Mouse (Mus musculus): ENCODE measurements around the gene Gdf15. TPM values are rescaled to one million over a fixed set of nuclear protein-coding genes. Genes with fewer than 3 reads are reported as not detected.

Gdf15 gene
- polyA plus RNA-seq, 1 experiment from 2014 or later = 4.3 TPM

DNA sequence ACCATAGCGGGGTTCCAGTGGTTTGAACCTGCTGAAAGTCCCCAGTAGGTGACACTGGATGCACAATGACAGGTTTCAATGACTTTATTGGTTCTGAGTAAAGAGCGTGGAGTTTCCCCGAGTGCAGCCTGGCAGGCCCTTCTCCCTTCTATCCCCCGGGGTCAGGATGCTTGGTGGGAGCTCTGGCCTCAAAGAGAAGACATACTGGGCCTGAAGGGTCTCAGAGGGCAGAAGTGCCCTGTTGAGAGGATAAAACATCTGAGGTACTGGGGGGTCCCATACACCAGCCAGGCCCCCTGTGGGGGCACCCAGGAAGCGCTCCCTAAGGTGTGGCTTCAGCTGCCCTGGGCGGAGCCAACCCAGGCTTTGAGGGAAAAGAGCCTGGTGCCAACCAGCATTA is 14.1 kb upstream of the Gdf15 start:
- Histone ChIP-seq H3K4me3 (replicated peaks) (no peak overlapping the region), H3K36me3 (replicated peaks) (peaks cover 22% of the 10 kb centered on the region), H3K9ac (no peak overlapping the region), H3K9me3 (replicated peaks) (no peaks in the 10 kb centered on the region), H3K4me1 (replicated peaks) (peaks cover 45% of the 10 kb centered on the region), H3K27me3 (no peaks in the 10 kb centered on the region), H3K27ac (replicated peaks) (0 out of 2 replicates have a peak overlapping the region, but pooled peaks have one; percentile 64), H3K4me2 (no peak overlapping the region)
- WGBS (ENCODE audit: insufficient replicate concordance) = 74% methylated on average over 6 of the region's 6 CpGs
- ATAC-seq (ENCODE audit: insufficient read depth) = no peak

DNA sequence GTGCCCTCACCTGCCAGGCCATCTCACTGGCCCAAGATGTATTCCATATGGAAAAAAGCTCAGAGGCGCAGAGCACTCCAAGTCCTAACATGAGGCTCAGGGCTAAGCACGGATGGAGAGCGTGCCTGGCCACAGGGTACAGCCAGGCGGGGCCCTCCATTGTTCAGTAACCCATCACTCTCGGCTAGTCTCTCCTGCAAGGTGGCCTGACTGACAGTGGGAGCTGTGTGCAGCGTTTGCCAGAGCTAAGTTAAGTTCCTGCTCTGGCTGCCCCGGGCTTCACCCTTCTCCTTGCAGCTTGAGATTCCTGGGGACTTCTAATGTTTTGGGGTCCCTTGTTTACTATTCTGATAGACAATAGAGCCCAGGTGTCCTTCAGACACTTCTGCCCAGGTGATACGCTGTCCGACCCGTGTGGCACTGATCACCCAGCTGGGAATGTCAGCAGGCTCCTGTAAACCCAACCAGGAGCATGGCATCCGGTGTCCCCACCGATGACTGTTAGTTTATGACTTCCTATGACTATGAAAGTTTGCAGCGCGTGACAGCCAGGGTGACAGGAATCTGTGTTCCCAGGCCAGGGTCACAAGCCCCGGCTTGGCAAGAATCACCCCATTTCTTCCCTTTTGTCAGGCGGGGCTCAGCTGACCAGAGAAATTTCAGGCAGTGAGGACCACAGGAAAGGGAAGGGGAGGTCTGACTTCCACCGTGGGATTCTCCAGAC is 13.4 kb upstream of the Gdf15 start:
- no peak overlapping the region for H3K9ac ChIP-seq
- H3K4me1 ChIP-seq (replicated peaks) = peaks cover 45% of the 10 kb centered on the region
- no peaks in the 10 kb centered on the region for H3K27me3 ChIP-seq
- H3K36me3 ChIP-seq (replicated peaks) = peaks cover 15% of the 10 kb centered on the region
- H3K4me2 ChIP-seq = no peak overlapping the region
- H3K9me3 ChIP-seq (replicated peaks) = no peaks in the 10 kb centered on the region
- no peak overlapping the region for H3K4me3 ChIP-seq (replicated peaks)
- H3K27ac ChIP-seq (replicated peaks) = no peak overlapping the region
- no peak for ATAC-seq (ENCODE audit: insufficient read depth)
- 49% methylated on average over 17 of the region's 17 CpGs for WGBS (ENCODE audit: insufficient replicate concordance)

DNA sequence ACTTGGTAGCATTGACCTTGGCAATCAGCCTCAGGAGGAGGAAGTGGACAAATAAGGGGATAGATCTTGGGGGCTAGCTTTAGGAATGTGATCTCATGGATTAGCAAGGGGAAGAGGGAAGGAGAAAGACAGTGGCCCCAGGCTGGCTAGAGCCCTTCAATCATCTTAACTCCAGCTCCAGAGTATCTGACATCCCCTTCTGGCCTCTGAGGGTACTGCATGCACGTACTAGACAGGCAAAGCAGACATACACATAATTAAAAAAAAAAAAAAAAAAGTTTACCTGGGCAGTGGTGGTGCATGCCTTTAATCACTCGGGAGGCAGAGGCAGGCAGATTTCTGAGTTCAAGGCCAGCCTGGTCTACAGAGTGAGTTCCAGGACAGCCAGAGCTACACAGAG is 11.8 kb upstream of the Gdf15 start:
- no peak overlapping the region for H3K27ac ChIP-seq (replicated peaks)
- ATAC-seq (ENCODE audit: insufficient read depth) = no peak

DNA sequence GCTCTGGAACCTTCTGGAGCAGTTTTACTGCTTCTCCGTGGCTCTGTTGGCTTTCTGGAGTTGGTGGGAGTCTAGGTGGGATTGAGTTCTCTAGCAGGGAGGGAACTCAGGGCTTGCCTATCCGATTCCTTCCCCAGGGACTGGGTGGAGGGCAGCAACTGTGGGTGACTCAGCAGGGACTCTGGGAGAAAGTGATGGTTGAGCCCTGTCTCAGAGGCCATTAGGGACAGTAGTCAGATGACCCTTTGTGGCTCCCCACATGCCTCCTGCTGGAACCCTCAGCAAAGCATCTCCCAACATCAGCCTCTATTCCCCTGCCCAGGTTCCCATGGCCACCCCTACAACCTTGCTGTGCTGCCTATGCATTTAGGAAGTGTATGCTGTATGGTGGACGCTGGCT is 10.8 kb upstream of the Gdf15 start:
- Histone ChIP-seq H3K9me3 (replicated peaks) (no peaks in the 10 kb centered on the region), H3K27ac (replicated peaks) (no peak overlapping the region), H3K36me3 (replicated peaks) (no peaks in the 10 kb centered on the region), H3K4me2 (no peak overlapping the region), H3K4me3 (replicated peaks) (no peak overlapping the region), H3K4me1 (replicated peaks) (peaks cover 26% of the 10 kb centered on the region), H3K27me3 (no peaks in the 10 kb centered on the region), H3K9ac (no peak overlapping the region)
- WGBS (ENCODE audit: insufficient replicate concordance) = 57% methylated on average over 3 of the region's 3 CpGs
- no peak for ATAC-seq (ENCODE audit: insufficient read depth)

More for the DNA sequence above, 11.8 kb upstream of the Gdf15 start:
- H3K9ac ChIP-seq = no peak overlapping the region
- H3K4me3 ChIP-seq (replicated peaks) = no peak overlapping the region
- H3K36me3 ChIP-seq (replicated peaks) = no peaks in the 10 kb centered on the region
- 71% methylated on average over 2 of the region's 2 CpGs for WGBS (ENCODE audit: insufficient replicate concordance)
- no peaks in the 10 kb centered on the region for H3K27me3 ChIP-seq
- no peak overlapping the region for H3K4me2 ChIP-seq
- H3K9me3 ChIP-seq (replicated peaks) = no peaks in the 10 kb centered on the region
- H3K4me1 ChIP-seq (replicated peaks) = peaks cover 32% of the 10 kb centered on the region

DNA sequence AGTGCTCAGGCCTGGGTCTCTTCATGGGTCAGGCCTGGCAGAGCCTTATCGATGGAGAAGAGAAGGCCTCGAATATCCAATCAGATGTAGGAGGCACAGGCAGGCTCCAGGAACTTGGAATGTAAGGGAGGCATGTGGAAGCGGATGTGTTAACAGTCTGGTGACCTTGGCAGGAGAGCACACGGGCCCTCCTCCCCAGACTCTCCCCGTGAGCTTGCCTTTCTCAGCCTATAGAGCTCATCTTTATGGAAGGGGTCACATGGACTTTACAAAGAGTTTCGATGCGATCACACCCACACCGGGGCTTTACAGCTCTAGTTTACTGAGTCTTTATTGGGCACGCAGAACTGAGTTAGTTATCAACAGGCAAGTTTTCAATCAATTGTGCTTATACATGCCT is 6.5 kb upstream of the Gdf15 start:
- WGBS (ENCODE audit: insufficient replicate concordance) = 65% methylated on average over 9 of the region's 9 CpGs
- H3K4me2 ChIP-seq = no peak overlapping the region
- H3K4me3 ChIP-seq (replicated peaks) = no peak overlapping the region
- peaks cover 44% of the 10 kb centered on the region for H3K4me1 ChIP-seq (replicated peaks)
- no peak for ATAC-seq (ENCODE audit: insufficient read depth)
- H3K9me3 ChIP-seq (replicated peaks) = no peaks in the 10 kb centered on the region
- H3K9ac ChIP-seq = no peak overlapping the region
- no peak overlapping the region for H3K27ac ChIP-seq (replicated peaks)
- no peaks in the 10 kb centered on the region for H3K36me3 ChIP-seq (replicated peaks)
- H3K27me3 ChIP-seq = no peaks in the 10 kb centered on the region

DNA sequence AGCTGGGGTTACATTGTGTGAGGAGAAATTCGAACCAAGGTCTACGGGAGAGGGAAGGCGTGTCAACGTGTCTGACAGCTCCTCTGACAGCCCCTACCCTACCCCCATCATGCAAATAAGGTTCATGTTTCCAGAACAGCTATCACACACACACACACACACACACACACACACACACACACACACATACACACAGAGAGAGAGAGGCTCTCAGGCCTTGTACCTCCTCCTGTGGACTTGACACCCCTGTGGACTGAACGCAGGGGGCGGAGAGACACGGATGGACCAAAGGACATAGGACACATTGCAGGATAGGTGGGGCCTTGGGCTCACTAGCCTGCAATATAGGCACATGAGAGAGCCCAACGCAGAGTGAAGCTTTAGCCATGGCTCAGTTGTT is 4.6 kb upstream of the Gdf15 start:
- peak; percentile 65 for ATAC-seq (ENCODE audit: insufficient read depth)
- WGBS (ENCODE audit: insufficient replicate concordance) = 49% methylated on average over 8 of the region's 8 CpGs
- Histone ChIP-seq H3K27me3 (peaks cover 5% of the 10 kb centered on the region; the same call in 1 of the 2 replicates), H3K4me2 (no peak overlapping the region), H3K9me3 (replicated peaks) (no peaks in the 10 kb centered on the region), H3K9ac (no peak overlapping the region), H3K27ac (replicated peaks) (peak overlapping the region; percentile 70), H3K4me3 (replicated peaks) (no peak overlapping the region), H3K4me1 (replicated peaks) (peaks cover 53% of the 10 kb centered on the region), H3K36me3 (replicated peaks) (no peaks in the 10 kb centered on the region)

DNA sequence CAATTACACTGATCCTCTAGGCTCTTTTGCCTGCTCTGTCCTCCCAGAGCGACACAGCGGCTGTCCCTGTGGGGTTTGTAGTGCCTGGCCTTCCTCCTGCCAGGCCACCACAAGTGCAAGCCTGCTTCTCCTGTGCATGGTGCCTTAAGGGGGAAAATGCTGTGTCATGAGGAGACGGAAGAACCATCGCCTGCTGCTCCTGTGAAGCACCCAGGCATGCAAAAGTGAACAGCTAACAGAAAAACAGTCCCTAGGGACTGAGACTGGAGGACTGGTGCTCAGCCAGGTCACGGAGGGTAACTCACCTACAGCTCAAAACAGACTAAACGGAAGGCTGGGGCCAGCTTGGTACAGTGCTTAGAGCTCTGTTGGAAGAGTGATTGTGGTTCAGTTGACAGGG is 3.3 kb upstream of the Gdf15 start:
- H3K4me1 ChIP-seq (replicated peaks) = peaks cover 65% of the 10 kb centered on the region
- no peak overlapping the region for H3K4me3 ChIP-seq (replicated peaks)
- peak overlapping the region; percentile 20; the same call in 1 of the 2 replicates for H3K9ac ChIP-seq
- H3K9me3 ChIP-seq (replicated peaks) = no peaks in the 10 kb centered on the region
- no peaks in the 10 kb centered on the region for H3K36me3 ChIP-seq (replicated peaks)
- peaks cover 18% of the 10 kb centered on the region for H3K27me3 ChIP-seq
- WGBS (ENCODE audit: insufficient replicate concordance) = 24% methylated on average over 6 of the region's 6 CpGs
- peak overlapping the region; percentile 81 for H3K27ac ChIP-seq (replicated peaks)
- H3K4me2 ChIP-seq = no peak overlapping the region
- no peak for ATAC-seq (ENCODE audit: insufficient read depth)

DNA sequence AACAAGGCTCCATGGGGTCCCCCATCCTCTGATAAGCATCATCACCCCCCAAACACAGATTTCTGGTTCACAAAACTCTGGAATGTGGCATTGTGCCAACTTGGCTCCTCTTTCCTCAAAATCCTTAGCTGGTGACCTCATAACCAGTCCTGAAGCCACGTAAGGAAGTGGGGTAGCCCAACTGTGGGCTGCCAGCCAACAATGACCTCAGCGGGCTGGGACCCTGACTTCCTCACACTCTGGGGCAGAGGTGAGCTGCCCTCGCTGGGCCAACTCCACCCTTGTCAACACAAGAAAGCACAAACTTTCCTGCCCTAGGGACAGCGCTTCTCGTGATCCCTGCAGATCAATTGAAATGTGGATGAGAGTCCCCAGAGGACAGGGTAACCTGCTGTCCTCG is 1.8 kb upstream of the Gdf15 start:
- Histone ChIP-seq H3K9ac (no peak overlapping the region), H3K9me3 (replicated peaks) (no peaks in the 10 kb centered on the region), H3K27ac (replicated peaks) (peak overlapping the region; percentile 81), H3K4me3 (replicated peaks) (no peak overlapping the region), H3K4me1 (replicated peaks) (peaks cover 79% of the 10 kb centered on the region), H3K36me3 (replicated peaks) (no peaks in the 10 kb centered on the region), H3K27me3 (peaks cover 18% of the 10 kb centered on the region), H3K4me2 (no peak overlapping the region)
- 39% methylated on average over 6 of the region's 6 CpGs for WGBS (ENCODE audit: insufficient replicate concordance)
- ATAC-seq (ENCODE audit: insufficient read depth) = peak; percentile 4; the same call in 1 of the 2 replicates

DNA sequence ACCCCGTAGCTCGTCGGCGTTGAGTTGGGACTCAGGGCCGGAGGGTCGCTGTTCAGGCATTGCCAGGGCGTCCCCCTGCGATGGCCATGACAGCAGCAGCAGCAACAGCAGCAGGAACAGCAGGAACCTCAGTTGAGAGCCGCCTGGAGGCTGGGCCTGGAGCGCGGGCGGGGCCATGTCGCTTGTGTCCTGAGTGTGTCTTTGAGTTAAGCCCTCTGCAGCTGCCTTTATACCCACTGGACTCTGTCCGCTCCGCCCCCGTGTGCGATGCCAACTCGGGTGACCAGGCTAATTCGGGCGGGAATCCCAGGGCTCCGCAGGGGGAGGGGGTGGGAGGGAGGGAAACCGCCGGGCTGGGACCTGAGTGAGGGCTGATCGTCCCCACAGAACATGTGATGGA is 820 bp downstream of the Gdf15 start:
- Histone ChIP-seq H3K4me3 (replicated peaks) (peak overlapping the region; percentile 73), H3K9ac (peak overlapping the region; percentile 33; the same call in 1 of the 2 replicates), H3K9me3 (replicated peaks) (no peaks in the 10 kb centered on the region), H3K4me2 (peak overlapping the region; percentile 94), H3K4me1 (replicated peaks) (peaks cover 64% of the 10 kb centered on the region), H3K36me3 (replicated peaks) (no peaks in the 10 kb centered on the region), H3K27ac (replicated peaks) (peak overlapping the region; percentile 81), H3K27me3 (peaks cover 18% of the 10 kb centered on the region)
- 10% methylated on average over 24 of the region's 24 CpGs for WGBS (ENCODE audit: insufficient replicate concordance)
- ATAC-seq (ENCODE audit: insufficient read depth) = peak; percentile 4; the same call in 1 of the 2 replicates

DNA sequence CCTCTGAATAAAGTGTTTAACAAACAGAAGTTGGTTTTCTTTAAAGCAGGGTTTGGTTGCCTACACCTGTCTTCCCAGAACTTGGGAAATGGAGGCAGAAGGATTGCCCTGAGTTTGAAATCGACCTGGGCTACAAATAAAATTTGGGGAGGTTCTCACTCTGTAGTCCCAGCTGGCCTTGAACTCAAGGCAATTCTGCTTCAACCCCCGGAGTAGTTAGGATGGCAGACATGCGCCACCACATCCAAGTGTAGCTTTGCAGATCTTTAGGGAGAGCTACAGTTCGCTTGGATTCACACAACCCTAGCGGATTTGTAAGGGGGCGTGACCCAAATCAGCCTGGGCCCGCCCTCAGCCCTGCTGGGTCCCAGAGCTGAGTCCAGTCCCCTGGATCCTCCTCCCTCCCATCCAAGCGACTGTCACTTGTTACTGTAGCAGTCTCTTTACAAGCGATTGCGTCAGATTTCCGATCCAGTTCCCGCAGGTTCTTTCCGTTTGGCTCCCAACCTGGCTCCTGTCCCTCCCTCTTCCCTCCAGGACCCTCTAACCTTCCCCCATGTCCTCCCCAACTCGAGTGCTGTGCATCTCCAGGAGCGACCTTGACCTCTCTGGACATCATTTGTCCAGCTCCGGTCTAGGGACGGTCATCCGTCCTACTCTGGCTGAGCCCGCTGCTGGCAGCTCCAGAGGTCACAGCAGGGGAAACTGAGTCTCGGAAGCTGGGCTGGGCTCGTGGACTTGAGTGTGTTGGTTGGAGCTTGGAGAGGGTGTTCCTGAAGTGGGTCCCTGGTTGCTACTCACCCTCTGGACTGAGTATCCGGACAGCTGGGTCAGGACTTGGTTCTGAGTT is 1.5 kb downstream of the Gdf15 start:
- Histone ChIP-seq H3K4me1 (replicated peaks) (peaks cover 58% of the 10 kb centered on the region), H3K36me3 (replicated peaks) (no peaks in the 10 kb centered on the region), H3K27ac (replicated peaks) (peak overlapping the region; percentile 81), H3K4me3 (replicated peaks) (peak overlapping the region; percentile 73), H3K27me3 (peaks cover 18% of the 10 kb centered on the region), H3K9me3 (replicated peaks) (no peaks in the 10 kb centered on the region), H3K4me2 (peak overlapping the region; percentile 94), H3K9ac (peak overlapping the region; percentile 73)
- WGBS (ENCODE audit: insufficient replicate concordance) = 11% methylated on average over 22 of the region's 22 CpGs
- ATAC-seq (ENCODE audit: insufficient read depth) = peak; percentile 56
